Mouse (Mus musculus) embryonic facial prominence, embryonic 15.5 days (tissue): ENCODE data around the gene Tns1. TPM values are rescaled to one million over a fixed set of nuclear protein-coding genes. Genes with fewer than 3 reads are reported as not detected.

Experiments used
- ATAC-seq: fragments of 200-750 bp; cut with Nextera tagmentation; 2 replicates; pipeline ENCODE4 v1.8.0; 2017; ENCODE audit warnings: low read depth, moderate TSS enrichment; ENCODE audit not compliant: insufficient number of reproducible peaks, low FRiP score, low TSS enrichment
- H3K27ac ChIP-seq: fragments of 300-500 bp; sonication (generic); replicated peaks from 2 replicates; pipeline ENCODE4 v1.5.1; 2015; ENCODE audit warnings: mild to moderate bottlenecking, inconsistent platforms
- H3K27me3 ChIP-seq: fragments of 300-500 bp; sonication (generic); 2 replicates; pipeline ENCODE4 v1.6.1; 2015; ENCODE audit warnings: inconsistent platforms
- H3K36me3 ChIP-seq: fragments of 300-500 bp; sonication (generic); 2 replicates; pipeline ENCODE4 v1.6.1; 2015; ENCODE audit warnings: mild to moderate bottlenecking, inconsistent platforms
- H3K4me1 ChIP-seq: fragments of 300-500 bp; sonication (generic); 2 replicates; pipeline ENCODE4 v1.6.1; 2015; ENCODE audit warnings: inconsistent platforms
- H3K4me2 ChIP-seq: fragments of 300-500 bp; sonication (generic); replicated peaks from 2 replicates; pipeline ENCODE4 v1.6.1; 2015; ENCODE audit warnings: mild to moderate bottlenecking, inconsistent platforms
- H3K4me3 ChIP-seq: fragments of 300-500 bp; sonication (generic); replicated peaks from 2 replicates; pipeline ENCODE4 v1.5.1; 2015; ENCODE audit warnings: mild to moderate bottlenecking, inconsistent platforms
- H3K9ac ChIP-seq: fragments of 300-500 bp; sonication (generic); 2 replicates; pipeline ENCODE4 v1.6.1; 2015; ENCODE audit warnings: inconsistent platforms
- H3K9me3 ChIP-seq: fragments of 300-500 bp; sonication (generic); replicated peaks from 2 replicates; pipeline ENCODE4 v1.6.1; 2016; ENCODE audit warnings: inconsistent platforms
- WGBS: fragments of 180-500 bp; shearing (Covaris S2); methylation state at CpG from one replicate; pipeline ENCODE4 v1.1.7; 2015; 5-methylcytosine and 5-hydroxymethylcytosine counted together
- polyA plus RNA-seq: library from polyadenylated mRNA; unstranded; fragments of >200 nt; fragmentation: Nextera tagmentation; extraction: Ambion mirVana; gene quantifications from 2 replicates; pipeline ENCODE4 v1.2.1, GENCODE M21; 2015

The Tns1 gene
- polyA plus RNA-seq, 1 experiment from 2014 or later = 49.3 TPM

GRCm38 (mm10) chr1:74024452-74025190 is 99.6 kb downstream of the Tns1 start:
- no peak for ATAC-seq
- H3K27me3 ChIP-seq = no peaks in the 10 kb centered on the region
- no peak overlapping the region for H3K9ac ChIP-seq
- H3K4me1 ChIP-seq = peaks cover 60% of the 10 kb centered on the region
- no peaks in the 10 kb centered on the region for H3K36me3 ChIP-seq
- H3K27ac ChIP-seq = peak overlapping the region; percentile 44; the same call in 1 of the 2 replicates
- H3K4me3 ChIP-seq = no peak overlapping the region
- H3K4me2 ChIP-seq = no peak overlapping the region
- 55% methylated on average over 10 of the region's 10 CpGs for WGBS
- H3K9me3 ChIP-seq = no peaks in the 10 kb centered on the region

GRCm38 (mm10) chr1:74022998-74023397 is 101.3 kb downstream of the Tns1 start:
- Histone ChIP-seq H3K27me3 (no peaks in the 10 kb centered on the region), H3K4me2 (no peak overlapping the region), H3K4me3 (no peak overlapping the region), H3K9ac (no peak overlapping the region), H3K4me1 (peaks cover 46% of the 10 kb centered on the region), H3K27ac (no peak overlapping the region), H3K36me3 (no peaks in the 10 kb centered on the region), H3K9me3 (no peaks in the 10 kb centered on the region)
- no peak for ATAC-seq
- WGBS = 84% methylated on average over 3 of the region's 3 CpGs

DNA sequence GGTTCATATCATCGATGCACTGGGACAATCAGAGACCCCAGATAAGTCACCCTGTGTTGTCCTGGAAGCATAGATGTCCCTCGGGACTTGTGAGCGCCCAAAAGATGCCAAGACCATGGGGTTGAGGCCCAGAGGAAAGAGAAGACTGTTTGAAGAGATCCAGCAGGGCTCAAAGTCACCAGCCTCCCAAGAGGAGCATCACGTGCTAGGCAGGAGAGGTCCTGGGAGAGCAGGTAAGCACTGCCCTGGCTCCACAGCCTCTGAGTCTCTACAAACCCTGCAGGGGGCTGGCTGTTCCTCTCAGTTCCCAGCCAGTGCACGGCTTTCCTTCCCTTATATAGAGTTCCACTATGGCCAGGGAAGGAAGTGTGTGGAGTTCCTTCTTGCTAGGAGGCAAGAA is 101.7 kb downstream of the Tns1 start:
- no peaks in the 10 kb centered on the region for H3K27me3 ChIP-seq
- no peak overlapping the region for H3K9ac ChIP-seq
- H3K27ac ChIP-seq = no peak overlapping the region
- ATAC-seq = no peak
- H3K4me1 ChIP-seq = peaks cover 46% of the 10 kb centered on the region
- whole genome bisulfite sequencing = 86% methylated on average over 5 of the region's 5 CpGs
- no peaks in the 10 kb centered on the region for H3K36me3 ChIP-seq
- no peaks in the 10 kb centered on the region for H3K9me3 ChIP-seq
- no peak overlapping the region for H3K4me3 ChIP-seq
- H3K4me2 ChIP-seq = no peak overlapping the region

GRCm38 (mm10) chr1:74020235-74020634 is 104.0 kb downstream of the Tns1 start:
- Histone ChIP-seq H3K9me3 (no peaks in the 10 kb centered on the region), H3K27ac (no peak overlapping the region), H3K27me3 (no peaks in the 10 kb centered on the region), H3K4me2 (no peak overlapping the region), H3K36me3 (no peaks in the 10 kb centered on the region), H3K4me3 (no peak overlapping the region), H3K9ac (no peak overlapping the region), H3K4me1 (peaks cover 44% of the 10 kb centered on the region)
- WGBS = 65% methylated on average over 6 of the region's 6 CpGs
- ATAC-seq = no peak

- H3K4me3 ChIP-seq = no peak overlapping the region
- no peak for ATAC-seq
- H3K36me3 ChIP-seq = 0 out of 2 replicates have a peak, but pooled peaks cover under 1% of the 10 kb centered on the region
- H3K4me1 ChIP-seq = peaks cover 33% of the 10 kb centered on the region
- H3K9ac ChIP-seq = no peak overlapping the region
- no peak overlapping the region for H3K27ac ChIP-seq
- H3K9me3 ChIP-seq = no peaks in the 10 kb centered on the region
- WGBS = 83% methylated on average over 9 of the region's 9 CpGs
- no peak overlapping the region for H3K4me2 ChIP-seq
- H3K27me3 ChIP-seq = no peaks in the 10 kb centered on the region
Observed at GRCm38 (mm10) chr1:74017399-74018172, 106.7 kb downstream of the Tns1 start.

GRCm38 (mm10) chr1:74016618-74017017 is 107.6 kb downstream of the Tns1 start:
- Histone ChIP-seq H3K9ac (no peak overlapping the region), H3K27me3 (no peaks in the 10 kb centered on the region), H3K27ac (no peak overlapping the region), H3K4me3 (no peak overlapping the region), H3K36me3 (peaks cover 3% of the 10 kb centered on the region; the same call in 1 of the 2 replicates), H3K4me1 (peaks cover 33% of the 10 kb centered on the region; the same call in 1 of the 2 replicates), H3K9me3 (no peaks in the 10 kb centered on the region), H3K4me2 (no peak overlapping the region)
- ATAC-seq = no peak
- 76% methylated on average over 5 of the region's 5 CpGs for WGBS

DNA sequence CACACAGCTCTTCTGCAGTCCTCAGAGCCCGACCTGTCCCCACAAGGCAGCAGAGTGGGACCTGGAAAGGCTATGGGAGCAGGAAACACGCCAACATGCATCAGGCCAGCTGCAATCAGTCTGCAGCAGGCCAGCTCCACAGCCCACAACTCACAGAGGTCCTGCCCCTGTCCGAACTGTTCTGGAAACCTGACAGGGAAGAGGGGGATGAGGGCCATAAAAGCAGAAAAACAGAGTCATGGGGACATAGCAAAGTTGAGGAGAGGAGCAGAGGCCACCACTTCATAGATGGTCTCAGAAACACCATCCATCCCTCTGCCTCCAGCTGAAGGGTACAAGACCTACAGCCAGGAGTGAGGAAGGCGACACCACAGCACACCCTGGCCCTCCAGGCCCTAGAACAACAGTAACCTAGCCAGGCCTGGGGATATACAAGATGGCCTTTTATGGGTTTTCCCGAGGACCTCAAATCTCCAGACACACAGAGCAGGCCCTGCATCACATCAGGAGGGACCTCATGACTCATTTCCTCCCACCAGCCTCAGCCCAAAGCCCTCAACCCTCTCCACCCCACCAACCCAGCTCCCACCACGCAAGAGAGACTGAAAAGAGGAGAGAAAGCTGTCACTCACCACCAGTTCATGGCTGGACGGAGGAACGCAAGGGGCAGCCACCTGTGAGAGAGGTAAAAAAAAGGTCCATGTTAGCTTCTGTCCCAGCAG is 108.6 kb downstream of the Tns1 start:
- H3K4me1 ChIP-seq = peaks cover 33% of the 10 kb centered on the region; the same call in 1 of the 2 replicates
- H3K27ac ChIP-seq = 0 out of 2 replicates have a peak overlapping the region, but pooled peaks have one; percentile 17
- no peak overlapping the region for H3K9ac ChIP-seq
- no peaks in the 10 kb centered on the region for H3K9me3 ChIP-seq
- H3K36me3 ChIP-seq = peaks cover 3% of the 10 kb centered on the region; the same call in 1 of the 2 replicates
- 67% methylated on average over 8 of the region's 8 CpGs for WGBS
- ATAC-seq = no peak
- no peak overlapping the region for H3K4me2 ChIP-seq
- H3K4me3 ChIP-seq = no peak overlapping the region
- H3K27me3 ChIP-seq = no peaks in the 10 kb centered on the region

- H3K27ac ChIP-seq = no peak overlapping the region
- no peak overlapping the region for H3K4me3 ChIP-seq
- peaks cover 33% of the 10 kb centered on the region; the same call in 1 of the 2 replicates for H3K4me1 ChIP-seq
- no peaks in the 10 kb centered on the region for H3K27me3 ChIP-seq
- peaks cover 6% of the 10 kb centered on the region; the same call in 1 of the 2 replicates for H3K36me3 ChIP-seq
- no peak for ATAC-seq
- H3K9me3 ChIP-seq = no peaks in the 10 kb centered on the region
- 58% methylated on average over 12 of the region's 14 CpGs for WGBS
- H3K9ac ChIP-seq = no peak overlapping the region
- H3K4me2 ChIP-seq = no peak overlapping the region
Observed at GRCm38 (mm10) chr1:74014538-74015327, 109.5 kb downstream of the Tns1 start.

DNA sequence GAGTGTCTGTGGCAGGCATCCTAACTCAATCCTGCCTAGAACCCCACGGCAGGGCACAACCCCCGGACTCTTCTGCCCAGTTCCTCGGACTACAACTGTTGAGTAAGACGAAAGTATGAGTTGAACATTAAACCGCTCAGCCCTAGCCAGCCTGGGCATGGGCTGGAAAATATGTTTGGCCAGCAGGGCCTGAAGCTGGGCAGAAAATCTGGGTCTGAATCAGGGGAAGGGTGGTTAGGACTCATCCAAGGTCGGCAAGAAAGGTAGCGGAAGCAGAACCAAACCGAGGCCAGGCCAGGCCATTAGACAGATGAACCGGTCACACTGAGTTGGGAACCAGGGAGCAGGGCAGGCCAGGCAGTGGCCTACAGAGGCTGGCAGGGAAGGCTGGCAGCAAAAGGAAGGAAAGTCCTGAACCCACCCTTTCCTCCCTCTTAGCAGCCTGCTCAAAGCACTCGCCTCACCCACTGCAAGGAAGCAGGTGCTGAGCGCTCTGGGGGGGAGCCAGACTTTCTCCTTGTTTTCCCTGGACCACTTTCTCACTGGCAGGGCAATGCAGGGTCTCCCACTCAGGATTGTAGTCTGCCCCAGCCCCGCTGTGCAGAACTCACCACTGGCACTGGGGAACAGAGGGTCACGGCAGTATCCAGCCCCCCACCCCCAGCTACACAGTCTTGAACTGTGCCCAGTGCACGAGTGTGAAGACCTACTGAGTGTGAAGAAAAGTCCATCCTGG is 110.8 kb downstream of the Tns1 start:
- no peak overlapping the region for H3K4me2 ChIP-seq
- H3K27ac ChIP-seq = 0 out of 2 replicates have a peak overlapping the region, but pooled peaks have one; percentile 17
- no peak for ATAC-seq
- no peaks in the 10 kb centered on the region for H3K9me3 ChIP-seq
- no peak overlapping the region for H3K9ac ChIP-seq
- H3K4me1 ChIP-seq = peaks cover 44% of the 10 kb centered on the region
- peaks cover 6% of the 10 kb centered on the region; the same call in 1 of the 2 replicates for H3K36me3 ChIP-seq
- no peak overlapping the region for H3K4me3 ChIP-seq
- H3K27me3 ChIP-seq = no peaks in the 10 kb centered on the region
- 86% methylated on average over 14 of the region's 14 CpGs for WGBS

GRCm38 (mm10) chr1:74012706-74013105 is 111.5 kb downstream of the Tns1 start:
- no peak for ATAC-seq
- WGBS = 72% methylated on average over 10 of the region's 10 CpGs
- Histone ChIP-seq H3K36me3 (peaks cover 6% of the 10 kb centered on the region; the same call in 1 of the 2 replicates), H3K4me3 (no peak overlapping the region), H3K9me3 (no peaks in the 10 kb centered on the region), H3K27ac (no peak overlapping the region), H3K9ac (no peak overlapping the region), H3K4me2 (no peak overlapping the region), H3K27me3 (no peaks in the 10 kb centered on the region), H3K4me1 (peaks cover 48% of the 10 kb centered on the region)
